Mouse (Mus musculus) C2C12 (cell line): ENCODE measurements around the gene Slc25a5. TPM values are rescaled to one million over a fixed set of nuclear protein-coding genes. Genes with fewer than 3 reads are reported as not detected.

ENCODE experiments used
- H3K27me3 ChIP-seq: one replicate; pipeline ENCODE4 v1.6.1; 2011; ENCODE audit not compliant: control insufficient read depth, insufficient read depth, insufficient read length
- H3K36me3 ChIP-seq: one replicate; pipeline ENCODE4 v1.6.1; 2011; ENCODE audit not compliant: control insufficient read depth, insufficient read depth
- H3K4me3 ChIP-seq: one replicate; pipeline ENCODE4 v1.5.1; 2011; ENCODE audit warnings: mild to moderate bottlenecking, control low read depth; ENCODE audit not compliant: poor library complexity, insufficient read depth, severe bottlenecking
- H3K79me2 ChIP-seq: one replicate; pipeline ENCODE4 v1.6.1; 2011; ENCODE audit not compliant: control insufficient read depth, insufficient read depth
- H3K79me3 ChIP-seq: one replicate; pipeline ENCODE4 v1.6.1; 2011; ENCODE audit warnings: low read depth, control low read depth
- H3ac ChIP-seq: one replicate; pipeline ENCODE3; 2011; ENCODE audit warnings: low read depth; ENCODE audit not compliant: control insufficient read depth, insufficient read length
- CEBPB ChIP-seq: IDR thresholded peaks from one replicate; pipeline ENCODE4 v1.6.1; 2011; ENCODE audit warnings: low read depth, mild to moderate bottlenecking, control low read depth, moderate library complexity
- CTCF ChIP-seq: IDR thresholded peaks from one replicate; pipeline ENCODE4 v1.5.1; 2011; ENCODE audit not compliant: control insufficient read depth, insufficient read depth, insufficient read length
- FOSL1 ChIP-seq: IDR thresholded peaks from one replicate; pipeline ENCODE4 v1.8.0; 2011; ENCODE audit warnings: mild to moderate bottlenecking, low read length; ENCODE audit not compliant: poor library complexity, insufficient read depth, severe bottlenecking
- MAX ChIP-seq: IDR thresholded peaks from one replicate; pipeline ENCODE4 v1.6.1; 2011; ENCODE audit warnings: mild to moderate bottlenecking, control low read depth
- MYOD1 ChIP-seq: IDR thresholded peaks from one replicate; pipeline ENCODE4 v1.6.1; 2011; ENCODE audit warnings: low read depth; ENCODE audit not compliant: control insufficient read depth, insufficient read length
- MYOG ChIP-seq: IDR thresholded peaks from one replicate; pipeline ENCODE4 v1.6.1; 2011; ENCODE audit not compliant: control insufficient read depth, insufficient read length; ENCODE audit errors: extremely low read depth
- USF1 ChIP-seq: IDR thresholded peaks from one replicate; pipeline ENCODE4 v1.6.1; 2011; ENCODE audit warnings: low read depth, mild to moderate bottlenecking, control low read depth, moderate library complexity
- polyA plus RNA-seq: library from polyadenylated mRNA; unstranded; fragments of >200 nt; fragmentation: generic; extraction: Trizol; gene quantifications from one replicate; pipeline ENCODE4 v1.2.1, GENCODE M21; 2012; ENCODE audit warnings: missing spikeins

The Slc25a5 gene
- polyA plus RNA-seq, 1 experiment, result 988 TPM

- H3K27me3 ChIP-seq, result no peaks in the 10 kb centered on the region
- no peaks in the 10 kb centered on the region for H3K79me2 ChIP-seq
- no peak overlapping the region for H3K4me3 ChIP-seq
- no peaks in the 10 kb centered on the region for H3K79me3 ChIP-seq
- TF ChIP-seq CEBPB, result no peak
- TF ChIP-seq CTCF, result no peak
- TF ChIP-seq FOSL1, result no peak
- no peak for TF ChIP-seq USF1
- TF ChIP-seq MAX, result no peak
- no peak for TF ChIP-seq MYOD1
- no peak for TF ChIP-seq MYOG
- no peaks in the 10 kb centered on the region for H3K36me3 ChIP-seq
- H3ac ChIP-seq, result no peak overlapping the region
These were observed 8.7 kb downstream of the Slc25a5 start for GRCm38 (mm10) chrX:36804196-36804595.

GRCm38 (mm10) chrX:36805466-36806235, 10.2 kb downstream of the Slc25a5 start:
- no peaks in the 10 kb centered on the region for H3K27me3 ChIP-seq
- H3K4me3 ChIP-seq, result no peak overlapping the region
- H3K36me3 ChIP-seq, result no peaks in the 10 kb centered on the region
- no peak for TF ChIP-seq CEBPB
- TF ChIP-seq MYOG, result no peak
- no peak for TF ChIP-seq MAX
- no peak for TF ChIP-seq CTCF
- no peak for TF ChIP-seq FOSL1
- TF ChIP-seq USF1, result no peak
- no peak for TF ChIP-seq MYOD1
- H3K79me2 ChIP-seq, result no peaks in the 10 kb centered on the region
- no peaks in the 10 kb centered on the region for H3K79me3 ChIP-seq
- no peak overlapping the region for H3ac ChIP-seq

GRCm38 (mm10) chrX:36807360-36808317, 12.2 kb downstream of the Slc25a5 start:
- no peaks in the 10 kb centered on the region for H3K79me3 ChIP-seq
- peak overlapping the region; percentile 14 for H3K4me3 ChIP-seq
- no peak overlapping the region for H3ac ChIP-seq
- H3K27me3 ChIP-seq, result no peaks in the 10 kb centered on the region
- H3K36me3 ChIP-seq, result no peaks in the 10 kb centered on the region
- H3K79me2 ChIP-seq, result no peaks in the 10 kb centered on the region
- TF ChIP-seq MAX (no peak), USF1 (no peak), CEBPB (no peak), MYOG (no peak), CTCF (no peak), FOSL1 (no peak), MYOD1 (no peak)

GRCm38 (mm10) chrX:36808318-36808683, 12.8 kb downstream of the Slc25a5 start:
- Histone ChIP-seq H3K4me3 (no peak overlapping the region), H3K79me2 (no peaks in the 10 kb centered on the region), H3K27me3 (no peaks in the 10 kb centered on the region), H3ac (no peak overlapping the region), H3K36me3 (no peaks in the 10 kb centered on the region), H3K79me3 (no peaks in the 10 kb centered on the region)
- TF ChIP-seq USF1 (no peak), FOSL1 (no peak), CEBPB (no peak), MYOG (no peak), CTCF (no peak), MAX (no peak), MYOD1 (no peak)

GRCm38 (mm10) chrX:36811377-36811776, 15.9 kb downstream of the Slc25a5 start:
- Histone ChIP-seq H3ac (no peak overlapping the region), H3K27me3 (no peaks in the 10 kb centered on the region), H3K79me2 (no peaks in the 10 kb centered on the region), H3K79me3 (no peaks in the 10 kb centered on the region), H3K36me3 (no peaks in the 10 kb centered on the region), H3K4me3 (no peak overlapping the region)
- no peak for TF ChIP-seq USF1
- TF ChIP-seq CEBPB, result no peak
- no peak for TF ChIP-seq MAX
- TF ChIP-seq MYOG, result no peak
- no peak for TF ChIP-seq CTCF
- no peak for TF ChIP-seq MYOD1
- TF ChIP-seq FOSL1, result no peak
